Mouse (Mus musculus): Measurements from ENCODE around the gene Med16. TPM values are rescaled to one million over a fixed set of nuclear protein-coding genes. Genes with fewer than 3 reads are reported as not detected.
A peak's percentile ranks its signal among the peaks of the same experiment; 100 is the strongest.

Gene Med16
- polyA plus RNA-seq, 1 experiment, result 58.1 TPM

GRCm38 (mm10) chr10:79909092-79909922 lies 584 bp upstream of the Med16 start:
- Histone ChIP-seq H3K27ac (ENCODE audit: insufficient read depth, low read depth, low read length) (peak overlapping the region; percentile 8; the same call in 1 of the 2 replicates), H3K4me3 (ENCODE audit: low read depth, low read length) (no peak overlapping the region), H3K36me3 (ENCODE audit: control insufficient read depth, insufficient read depth, low read length) (peaks cover 14% of the 10 kb centered on the region), H3K27me3 (ENCODE audit: control insufficient read depth, insufficient read depth, low read length) (no peaks in the 10 kb centered on the region), H3K4me1 (ENCODE audit: control insufficient read depth, insufficient read depth, insufficient read length, low read length) (peaks cover 2% of the 10 kb centered on the region; the same call in 1 of the 2 replicates)
- WGBS, result 21% methylated on average over 14 of the region's 14 CpGs
- TF ChIP-seq CTCF (IDR thresholded peaks at IDR 0.05; ENCODE audit: extremely low read depth, insufficient read length, insufficient replicate concordance, low read depth, low read length), result no peak
- TF ChIP-seq POLR2A (IDR thresholded peaks at IDR 0.05; ENCODE audit: low read depth, low read length), result no peak

- Histone ChIP-seq H3K4me1 (ENCODE audit: control insufficient read depth, insufficient read depth, insufficient read length, low read length) (no peaks in the 10 kb centered on the region), H3K4me3 (ENCODE audit: low read depth, low read length) (no peak overlapping the region), H3K27ac (ENCODE audit: insufficient read depth, low read depth, low read length) (no peak overlapping the region), H3K36me3 (ENCODE audit: control insufficient read depth, insufficient read depth, low read length) (peaks cover 21% of the 10 kb centered on the region), H3K27me3 (ENCODE audit: control insufficient read depth, insufficient read depth, low read length) (no peaks in the 10 kb centered on the region)
- WGBS, result 93% methylated on average over 10 of the region's 10 CpGs
- TF ChIP-seq POLR2A (IDR thresholded peaks at IDR 0.05; ENCODE audit: low read depth, low read length) (no peak), CTCF (IDR thresholded peaks at IDR 0.05; ENCODE audit: extremely low read depth, insufficient read length, insufficient replicate concordance, low read depth, low read length) (no peak)
Measured at GRCm38 (mm10) chr10:79907415-79907814, 1.3 kb downstream of the Med16 start.

- WGBS, result 97% methylated on average over 9 of the region's 9 CpGs
- Histone ChIP-seq H3K4me3 (ENCODE audit: low read depth, low read length) (no peak overlapping the region), H3K27ac (ENCODE audit: insufficient read depth, low read depth, low read length) (no peak overlapping the region), H3K4me1 (ENCODE audit: control insufficient read depth, insufficient read depth, insufficient read length, low read length) (no peaks in the 10 kb centered on the region), H3K36me3 (ENCODE audit: control insufficient read depth, insufficient read depth, low read length) (peaks cover 20% of the 10 kb centered on the region), H3K27me3 (ENCODE audit: control insufficient read depth, insufficient read depth, low read length) (no peaks in the 10 kb centered on the region)
- no peak for TF ChIP-seq CTCF (IDR thresholded peaks at IDR 0.05; ENCODE audit: extremely low read depth, insufficient read length, insufficient replicate concordance, low read depth, low read length)
- no peak for TF ChIP-seq POLR2A (IDR thresholded peaks at IDR 0.05; ENCODE audit: low read depth, low read length)
Measured at GRCm38 (mm10) chr10:79906712-79907111, 2.0 kb downstream of the Med16 start.

GRCm38 (mm10) chr10:79900951-79901410 lies 7.7 kb downstream of the Med16 start:
- peaks cover 22% of the 10 kb centered on the region for H3K36me3 ChIP-seq (ENCODE audit: control insufficient read depth, insufficient read depth, low read length)
- H3K4me3 ChIP-seq (ENCODE audit: low read depth, low read length), result no peak overlapping the region

GRCm38 (mm10) chr10:79897316-79898245 lies 11.1 kb downstream of the Med16 start:
- WGBS, result 52% methylated on average over 20 of the region's 20 CpGs
- TF ChIP-seq POLR2A (IDR thresholded peaks at IDR 0.05; ENCODE audit: low read depth, low read length) (no peak), CTCF (IDR thresholded peaks at IDR 0.05; ENCODE audit: extremely low read depth, insufficient read length, insufficient replicate concordance, low read depth, low read length) (no peak)
- H3K27me3 ChIP-seq (ENCODE audit: control insufficient read depth, insufficient read depth, low read length), result no peaks in the 10 kb centered on the region
- H3K27ac ChIP-seq (ENCODE audit: insufficient read depth, low read depth, low read length), result no peak overlapping the region
- H3K4me1 ChIP-seq (ENCODE audit: control insufficient read depth, insufficient read depth, insufficient read length, low read length), result peaks cover 9% of the 10 kb centered on the region
- no peak overlapping the region for H3K4me3 ChIP-seq (ENCODE audit: low read depth, low read length)
- H3K36me3 ChIP-seq (ENCODE audit: control insufficient read depth, insufficient read depth, low read length), result peaks cover 15% of the 10 kb centered on the region; the same call in 1 of the 2 replicates

More at GRCm38 (mm10) chr10:79900951-79901410, 7.7 kb downstream of the Med16 start:
- H3K4me1 ChIP-seq (ENCODE audit: control insufficient read depth, insufficient read depth, insufficient read length, low read length), result peaks cover 9% of the 10 kb centered on the region
- 68% methylated on average over 2 of the region's 2 CpGs for WGBS
- H3K27ac ChIP-seq (ENCODE audit: insufficient read depth, low read depth, low read length), result no peak overlapping the region
- TF ChIP-seq CTCF (IDR thresholded peaks at IDR 0.05; ENCODE audit: extremely low read depth, insufficient read length, insufficient replicate concordance, low read depth, low read length) (no peak), POLR2A (IDR thresholded peaks at IDR 0.05; ENCODE audit: low read depth, low read length) (no peak)
- H3K27me3 ChIP-seq (ENCODE audit: control insufficient read depth, insufficient read depth, low read length), result no peaks in the 10 kb centered on the region

GRCm38 (mm10) chr10:79896814-79897213 lies 11.9 kb downstream of the Med16 start:
- no peak for TF ChIP-seq CTCF (IDR thresholded peaks at IDR 0.05; ENCODE audit: extremely low read depth, insufficient read length, insufficient replicate concordance, low read depth, low read length)
- no peak for TF ChIP-seq POLR2A (IDR thresholded peaks at IDR 0.05; ENCODE audit: low read depth, low read length)
- H3K4me3 ChIP-seq (ENCODE audit: low read depth, low read length), result no peak overlapping the region
- H3K4me1 ChIP-seq (ENCODE audit: control insufficient read depth, insufficient read depth, insufficient read length, low read length), result peaks cover 9% of the 10 kb centered on the region
- 83% methylated on average over 13 of the region's 13 CpGs for WGBS
- H3K36me3 ChIP-seq (ENCODE audit: control insufficient read depth, insufficient read depth, low read length), result peaks cover 12% of the 10 kb centered on the region; the same call in 1 of the 2 replicates
- H3K27me3 ChIP-seq (ENCODE audit: control insufficient read depth, insufficient read depth, low read length), result no peaks in the 10 kb centered on the region
- H3K27ac ChIP-seq (ENCODE audit: insufficient read depth, low read depth, low read length), result no peak overlapping the region

Data from small intestine, adult 2 months (tissue).